Mouse (Mus musculus): Measurements from ENCODE around the gene Skil. TPM values are rescaled to one million over a fixed set of nuclear protein-coding genes. Genes with fewer than 3 reads are reported as not detected.

Gene Skil
- total RNA-seq, 4 experiments from 2014 or later, result 11.4 to 18.7 (median 14.9) TPM

GRCm38 (mm10) chr3:31083507-31084245 lies 11.2 kb upstream of the Skil start:
- DNase-seq (ENCODE audit: low spot score), result peak; percentile 46

- DNase-seq (ENCODE audit: low spot score), result no peak
Observed at GRCm38 (mm10) chr3:31085000-31085399, 9.9 kb upstream of the Skil start.

GRCm38 (mm10) chr3:31088789-31089775 lies 5.8 kb upstream of the Skil start:
- no peak for DNase-seq (ENCODE audit: low spot score)

GRCm38 (mm10) chr3:31089956-31090355 lies 4.9 kb upstream of the Skil start:
- DNase-seq (ENCODE audit: low spot score), result no peak

- no peak for DNase-seq (ENCODE audit: low spot score)
Observed at GRCm38 (mm10) chr3:31093196-31093595, 1.7 kb upstream of the Skil start.

GRCm38 (mm10) chr3:31093627-31094351 lies 1.1 kb upstream of the Skil start:
- DNase-seq (ENCODE audit: low spot score), result peak; percentile 78

GRCm38 (mm10) chr3:31095179-31095490 lies 277 bp downstream of the Skil start:
- no peak for DNase-seq (ENCODE audit: low spot score)

- peak; percentile 55 for DNase-seq (ENCODE audit: low spot score)
Observed at GRCm38 (mm10) chr3:31095491-31096154, 765 bp downstream of the Skil start.

GRCm38 (mm10) chr3:31096155-31097101 lies 1.6 kb downstream of the Skil start:
- DNase-seq (ENCODE audit: low spot score), result no peak

GRCm38 (mm10) chr3:31097102-31097720 lies 2.4 kb downstream of the Skil start:
- DNase-seq (ENCODE audit: low spot score), result no peak

GRCm38 (mm10) chr3:31097976-31098375 lies 3.1 kb downstream of the Skil start:
- DNase-seq (ENCODE audit: low spot score), result no peak

- DNase-seq (ENCODE audit: low spot score), result no peak
Observed at GRCm38 (mm10) chr3:31098556-31098955, 3.7 kb downstream of the Skil start.

- DNase-seq (ENCODE audit: low spot score), result no peak
Observed at GRCm38 (mm10) chr3:31100026-31100425, 5.2 kb downstream of the Skil start.

- DNase-seq (ENCODE audit: low spot score), result no peak
Observed at GRCm38 (mm10) chr3:31100802-31101201, 5.9 kb downstream of the Skil start.

GRCm38 (mm10) chr3:31104936-31105335 lies 10.1 kb downstream of the Skil start:
- DNase-seq (ENCODE audit: low spot score), result no peak

- DNase-seq (ENCODE audit: low spot score), result no peak
Observed at GRCm38 (mm10) chr3:31106597-31106996, 11.7 kb downstream of the Skil start.

GRCm38 (mm10) chr3:31107674-31108073 lies 12.8 kb downstream of the Skil start:
- DNase-seq (ENCODE audit: low spot score), result peak; percentile 55

- DNase-seq (ENCODE audit: low spot score), result no peak
Observed at GRCm38 (mm10) chr3:31109108-31109507, 14.2 kb downstream of the Skil start.

- no peak for DNase-seq (ENCODE audit: low spot score)
Observed at GRCm38 (mm10) chr3:31123098-31123497, 28.2 kb downstream of the Skil start.

GRCm38 (mm10) chr3:31126303-31126702 lies 31.4 kb downstream of the Skil start:
- no peak for DNase-seq (ENCODE audit: low spot score)

Measured in heart, adult 8-10 months (tissue).